Mouse (Mus musculus) liver, embryonic 14.5 days (tissue): ENCODE measurements around the gene Dnajc21. TPM values are rescaled to one million over a fixed set of nuclear protein-coding genes. Genes with fewer than 3 reads are reported as not detected.

Experiments
- ATAC-seq: fragments of 200-750 bp; cut with Nextera tagmentation; 2 replicates; pipeline ENCODE4 v1.8.0; 2017; ENCODE audit warnings: moderate number of reproducible peaks, mild to moderate bottlenecking, moderate library complexity; ENCODE audit not compliant: insufficient read depth
- DNase-seq, 3 experiments: peaks; one replicate each; pipeline ENCODE4 v3.0.0-alpha.2; 2012 to 2013; ENCODE audit warnings: low read depth in 3 of 3, low spot score in 3 of 3
- H3K27ac ChIP-seq: fragments of 300-500 bp; sonication (generic); 2 replicates; pipeline ENCODE4 v1.5.1; 2014; ENCODE audit warnings: moderate library complexity, mild to moderate bottlenecking, control low read depth, inconsistent platforms
- H3K27me3 ChIP-seq: fragments of 300-500 bp; sonication (generic); 2 replicates; pipeline ENCODE4 v1.6.1; 2014; ENCODE audit warnings: mild to moderate bottlenecking, low read length, moderate library complexity; ENCODE audit not compliant: control insufficient read depth, insufficient read depth
- H3K36me3 ChIP-seq: fragments of 300-500 bp; sonication (generic); replicated peaks from 2 replicates; pipeline ENCODE4 v1.6.1; 2014; ENCODE audit warnings: low read depth; ENCODE audit not compliant: control insufficient read depth, insufficient read depth
- H3K4me1 ChIP-seq, 2 experiments: fragments of 200-500 bp in 1 of 2; fragments of 300-500 bp in 1 of 2; sonication (generic) in 1 of 2; replicated peaks; 2 replicates each; pipeline ENCODE4 v1.6.1; 2012 to 2014; ENCODE audit warnings: antibody characterized with exemption in 1 of 2, inconsistent platforms in 1 of 2, low read length in 1 of 2; ENCODE audit not compliant: control insufficient read depth in 2 of 2, insufficient read depth in 2 of 2
- H3K4me2 ChIP-seq: fragments of 300-500 bp; sonication (generic); 2 replicates; pipeline ENCODE4 v1.6.1; 2014; ENCODE audit warnings: low read depth, mild to moderate bottlenecking, control low read depth, moderate library complexity
- H3K4me3 ChIP-seq, 2 experiments: fragments of 200-500 bp in 1 of 2; fragments of 300-500 bp in 1 of 2; sonication (generic) in 1 of 2; 2 replicates each; pipeline ENCODE4 v1.5.1; 2012 to 2014; ENCODE audit warnings: low read depth in 2 of 2, low read length in 2 of 2, mild to moderate bottlenecking in 2 of 2, control low read depth in 1 of 2, inconsistent platforms in 1 of 2, moderate library complexity in 1 of 2; ENCODE audit not compliant: insufficient read depth in 1 of 2
- H3K9ac ChIP-seq: fragments of 300-500 bp; sonication (generic); replicated peaks from 2 replicates; pipeline ENCODE4 v1.6.1; 2014; ENCODE audit warnings: mild to moderate bottlenecking, control low read depth, moderate library complexity
- H3K9me3 ChIP-seq: fragments of 300-500 bp; sonication (generic); 2 replicates; pipeline ENCODE4 v1.6.1; 2016; ENCODE audit warnings: low read length, mixed read lengths; ENCODE audit not compliant: control insufficient read depth
- CTCF ChIP-seq: IDR thresholded peaks from 2 replicates; pipeline ENCODE4 v1.5.1; 2016; ENCODE audit warnings: antibody characterized with exemption, low read depth, control low read depth
- EP300 ChIP-seq: IDR thresholded peaks from 2 replicates; pipeline ENCODE4 v1.6.1; 2016; ENCODE audit warnings: antibody characterized with exemption, low read depth
- WGBS: fragments of 180-500 bp; shearing (Covaris S2); extraction: QIAGEN DNeasy Blood & Tissue Kit; methylation state at CpG from one replicate; pipeline ENCODE4 v1.1.7; 2014; ENCODE audit not compliant: insufficient replicate concordance; 5-methylcytosine and 5-hydroxymethylcytosine counted together
- polyA plus RNA-seq, 2 experiments: library from polyadenylated mRNA; depleted of rRNA in 1 of 2; stranded (reverse) in 1 of 2; unstranded in 1 of 2; fragments of >200 nt; fragmentation: Nextera tagmentation in 1 of 2; extraction: Ambion mirVana in 1 of 2; gene quantifications; 2 replicates each; pipeline versions ENCODE4 v1.2.1 to v1.2.3; 2012 to 2014

The Dnajc21 gene
- polyA plus RNA-seq, 2 experiments, result 4.9 to 5.4 TPM

DNA sequence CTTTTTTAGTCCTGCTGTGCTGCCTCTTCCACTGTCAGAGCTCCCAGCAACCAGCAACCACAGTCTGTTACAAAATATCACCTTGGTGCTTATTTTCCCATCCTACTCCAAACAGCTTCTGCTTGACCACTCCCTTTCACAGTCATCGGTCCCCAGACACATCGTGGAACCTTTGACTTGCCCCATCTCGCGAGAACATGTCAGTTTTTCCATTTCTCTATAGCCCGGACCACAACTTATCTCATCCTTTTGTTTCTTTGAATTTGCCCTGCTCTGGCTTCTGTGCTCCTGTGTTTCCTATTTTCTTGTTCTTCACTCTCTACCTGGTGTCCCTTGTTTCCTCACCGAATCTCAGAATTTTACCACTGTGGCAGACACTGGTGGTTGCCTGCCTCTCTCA, 44.2 kb downstream of the Dnajc21 start:
- Histone ChIP-seq H3K4me2 (no peak overlapping the region), H3K4me3 (no peak overlapping the region), H3K36me3 (no peaks in the 10 kb centered on the region), H3K27me3 (no peaks in the 10 kb centered on the region), H3K9me3 (no peaks in the 10 kb centered on the region), H3K9ac (no peak overlapping the region), H3K4me1 (no peaks in the 10 kb centered on the region), H3K27ac (no peak overlapping the region)
- no peak for TF ChIP-seq CTCF
- TF ChIP-seq EP300, result no peak
- DNase-seq, result no peak
- no peak for ATAC-seq
- WGBS, result 74% methylated on average over 6 of the region's 6 CpGs

DNA sequence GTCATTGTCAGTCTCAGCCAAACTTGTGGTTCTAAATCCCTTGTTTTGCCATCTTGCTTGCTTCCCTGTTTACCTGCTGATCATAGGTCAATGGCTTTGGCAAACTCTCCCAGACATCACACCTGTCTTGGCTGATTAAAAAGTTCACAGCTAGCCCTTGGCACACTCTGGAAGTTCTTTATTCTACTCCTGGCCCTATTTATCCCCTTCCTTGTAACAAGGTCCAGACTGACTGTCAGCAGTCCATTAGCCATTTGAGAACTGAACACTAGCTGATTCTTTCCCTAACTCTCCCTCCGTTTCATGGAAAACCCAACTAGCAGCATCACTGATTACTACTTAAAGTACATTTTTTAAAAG, 48.6 kb downstream of the Dnajc21 start:
- no peaks in the 10 kb centered on the region for H3K27me3 ChIP-seq
- DNase-seq (no peak), ATAC-seq (no peak)
- 63% methylated on average over 1 of the region's 1 CpGs for WGBS
- no peak overlapping the region for H3K27ac ChIP-seq
- no peaks in the 10 kb centered on the region for H3K4me1 ChIP-seq
- H3K4me3 ChIP-seq, result no peak overlapping the region
- TF ChIP-seq CTCF (no peak), EP300 (no peak)
- H3K4me2 ChIP-seq, result no peak overlapping the region
- no peaks in the 10 kb centered on the region for H3K36me3 ChIP-seq
- H3K9me3 ChIP-seq, result no peaks in the 10 kb centered on the region
- no peak overlapping the region for H3K9ac ChIP-seq

DNA sequence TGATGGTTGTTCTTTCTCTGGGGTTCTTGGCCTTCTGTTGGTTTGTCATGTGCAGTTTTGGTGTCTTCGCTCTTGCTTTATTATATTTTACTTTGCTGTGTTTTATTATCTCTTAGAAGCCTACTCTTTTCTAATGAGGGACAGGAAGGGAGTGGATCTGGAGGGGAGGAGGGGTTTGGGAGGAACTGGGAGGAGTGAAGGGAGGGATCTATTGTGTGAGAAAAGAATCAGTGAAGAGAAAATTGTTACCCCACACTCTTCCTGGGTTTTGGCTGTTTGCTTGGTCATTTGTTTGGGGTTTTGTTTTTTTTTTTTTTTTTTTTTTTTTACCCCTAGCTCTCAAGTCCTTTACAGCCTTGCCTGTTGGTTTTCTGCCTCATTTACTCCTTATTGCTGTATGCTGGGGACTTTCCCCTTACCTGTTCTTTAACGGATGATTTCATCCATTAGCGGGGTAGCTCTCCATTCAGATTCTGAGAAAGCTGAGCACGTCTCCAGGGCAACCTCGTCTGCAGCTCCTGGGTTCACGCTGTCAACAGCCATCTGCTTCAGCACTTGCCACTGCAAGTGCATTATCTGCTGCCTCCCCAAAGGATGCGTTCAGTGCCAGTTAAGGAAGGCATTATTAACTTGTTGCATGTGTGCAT, 49.1 kb downstream of the Dnajc21 start:
- TF ChIP-seq EP300 (no peak), CTCF (no peak)
- no peak overlapping the region for H3K27ac ChIP-seq
- ATAC-seq (no peak), DNase-seq (no peak)
- H3K4me3 ChIP-seq, result no peak overlapping the region
- no peak overlapping the region for H3K9ac ChIP-seq
- H3K27me3 ChIP-seq, result no peaks in the 10 kb centered on the region
- no peaks in the 10 kb centered on the region for H3K9me3 ChIP-seq
- H3K36me3 ChIP-seq, result no peaks in the 10 kb centered on the region
- no peaks in the 10 kb centered on the region for H3K4me1 ChIP-seq
- 42% methylated on average over 7 of the region's 7 CpGs for WGBS
- H3K4me2 ChIP-seq, result no peak overlapping the region

DNA sequence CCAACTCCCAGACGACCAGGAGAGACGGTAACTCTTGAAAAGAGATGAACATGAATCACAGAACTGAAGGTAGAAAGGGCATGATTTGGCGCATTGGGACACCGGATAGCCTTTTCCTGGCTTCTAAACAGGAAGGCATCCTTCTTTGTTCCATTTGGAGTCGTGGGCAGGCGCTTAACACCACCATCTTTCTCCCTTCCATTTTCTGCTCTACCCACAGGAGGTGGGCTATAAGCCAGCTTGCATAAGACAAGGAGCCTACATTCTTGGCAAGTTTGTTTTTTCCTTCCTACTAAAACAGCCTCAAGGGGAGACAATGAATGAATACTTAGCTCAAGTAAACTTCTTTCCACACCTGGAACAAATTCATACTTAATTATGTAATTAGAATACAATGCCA, 56.7 kb downstream of the Dnajc21 start:
- no peaks in the 10 kb centered on the region for H3K9me3 ChIP-seq
- no peak overlapping the region for H3K4me2 ChIP-seq
- WGBS, result 70% methylated on average over 6 of the region's 6 CpGs
- TF ChIP-seq EP300, result no peak
- TF ChIP-seq CTCF, result no peak
- DNase-seq (no peak), ATAC-seq (no peak)
- no peak overlapping the region for H3K27ac ChIP-seq
- H3K4me3 ChIP-seq, result no peak overlapping the region
- H3K27me3 ChIP-seq, result no peaks in the 10 kb centered on the region
- no peak overlapping the region for H3K9ac ChIP-seq
- no peaks in the 10 kb centered on the region for H3K4me1 ChIP-seq
- H3K36me3 ChIP-seq, result no peaks in the 10 kb centered on the region

DNA sequence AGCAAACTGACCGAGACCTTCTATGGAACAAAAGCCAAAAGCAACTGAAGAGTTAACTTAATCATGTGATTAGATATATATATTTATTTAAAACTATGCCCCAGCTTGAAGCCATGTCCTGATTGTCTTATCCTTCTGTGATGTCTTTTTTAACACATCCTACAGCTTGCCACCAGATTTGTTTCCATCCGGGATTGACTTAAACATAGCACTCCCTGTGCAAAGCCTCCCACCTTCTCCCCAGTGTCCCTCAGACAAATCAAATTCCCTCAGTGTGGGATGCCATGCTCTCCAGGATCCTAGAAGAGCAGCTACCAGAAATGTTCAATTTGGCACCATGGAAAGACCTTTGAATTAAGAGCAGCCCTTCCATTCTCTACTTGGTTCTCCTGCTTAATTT, 59.4 kb downstream of the Dnajc21 start:
- H3K9ac ChIP-seq, result no peak overlapping the region
- H3K27ac ChIP-seq, result no peak overlapping the region
- no peak for ATAC-seq
- no peak for DNase-seq
- no peak overlapping the region for H3K4me3 ChIP-seq
- no peaks in the 10 kb centered on the region for H3K4me1 ChIP-seq
- 60% methylated on average over 2 of the region's 2 CpGs for WGBS
- no peaks in the 10 kb centered on the region for H3K27me3 ChIP-seq
- TF ChIP-seq EP300, result no peak
- TF ChIP-seq CTCF, result no peak
- no peaks in the 10 kb centered on the region for H3K36me3 ChIP-seq
- H3K9me3 ChIP-seq, result no peaks in the 10 kb centered on the region
- no peak overlapping the region for H3K4me2 ChIP-seq
